Mouse (Mus musculus) gastrocnemius, adult 8-10 months (tissue): ENCODE data around the gene Osmr. TPM values are rescaled to one million over a fixed set of nuclear protein-coding genes. Genes with fewer than 3 reads are reported as not detected.

Experiments
- DNase-seq, 2 experiments: peaks; one replicate each; pipeline ENCODE4 v3.0.0; 2022; ENCODE audit warnings: low spot score in 2 of 2
- total RNA-seq, 4 experiments: library from RNA; stranded (reverse); gene quantifications; 2 replicates each; pipeline ENCODE4 v1.2.4; 2022

Gene Osmr
- total RNA-seq, result 1 to 10 TPM; 2.9 to 4.6 (median 3.6) TPM

- no peak for DNase-seq
Measured at GRCm38 (mm10) chr15:6874601-6875019, at the start of gene Osmr. TSS of gene Osmr (minus strand) at chr15:6874969.

GRCm38 (mm10) chr15:6919406-6919805 is 44.6 kb upstream of the Osmr start:
- no peak for DNase-seq

- no peak for DNase-seq
Measured at GRCm38 (mm10) chr15:6914163-6914562, 39.4 kb upstream of the Osmr start.

GRCm38 (mm10) chr15:6909669-6910068 is 34.9 kb upstream of the Osmr start:
- DNase-seq, result peak; percentile 80 to 87

- no peak for DNase-seq
Measured at GRCm38 (mm10) chr15:6909084-6909483, 34.3 kb upstream of the Osmr start.

- DNase-seq, result no peak
Measured at GRCm38 (mm10) chr15:6908601-6909000, 33.8 kb upstream of the Osmr start.

- no peak for DNase-seq
Measured at GRCm38 (mm10) chr15:6906260-6907047, 31.7 kb upstream of the Osmr start.

GRCm38 (mm10) chr15:6905726-6906125 is 31.0 kb upstream of the Osmr start:
- DNase-seq, result no peak

- DNase-seq, result no peak
Measured at GRCm38 (mm10) chr15:6903286-6903975, 28.7 kb upstream of the Osmr start.

GRCm38 (mm10) chr15:6901982-6902639 is 27.3 kb upstream of the Osmr start:
- DNase-seq, result no peak

- DNase-seq, result no peak
Measured at GRCm38 (mm10) chr15:6901236-6901635, 26.5 kb upstream of the Osmr start.

- no peak for DNase-seq
Measured at GRCm38 (mm10) chr15:6884260-6884659, 9.5 kb upstream of the Osmr start.

- peak; percentile 40 to 57 for DNase-seq
Measured at GRCm38 (mm10) chr15:6883816-6884215, 9.0 kb upstream of the Osmr start.

- no peak for DNase-seq
Measured at GRCm38 (mm10) chr15:6883091-6883490, 8.3 kb upstream of the Osmr start.

- no peak for DNase-seq
Measured at GRCm38 (mm10) chr15:6882180-6882579, 7.4 kb upstream of the Osmr start.

GRCm38 (mm10) chr15:6881211-6881610 is 6.4 kb upstream of the Osmr start:
- no peak for DNase-seq

- peak; percentile 74 to 79 for DNase-seq
Measured at GRCm38 (mm10) chr15:6873807-6874600, 765 bp downstream of the Osmr start.

GRCm38 (mm10) chr15:6873154-6873806 is 1.5 kb downstream of the Osmr start:
- DNase-seq, result no peak

GRCm38 (mm10) chr15:6871621-6872359 is 3.0 kb downstream of the Osmr start:
- DNase-seq, result no peak

- no peak for DNase-seq
Measured at GRCm38 (mm10) chr15:6866888-6867287, 7.9 kb downstream of the Osmr start.
